Mouse (Mus musculus): ENCODE measurements around the gene Rabgef1. TPM values are rescaled to one million over a fixed set of nuclear protein-coding genes. Genes with fewer than 3 reads are reported as not detected.

Rabgef1 gene
- polyA plus RNA-seq, 1 experiment from 2014 or later: 25.1 TPM

DNA sequence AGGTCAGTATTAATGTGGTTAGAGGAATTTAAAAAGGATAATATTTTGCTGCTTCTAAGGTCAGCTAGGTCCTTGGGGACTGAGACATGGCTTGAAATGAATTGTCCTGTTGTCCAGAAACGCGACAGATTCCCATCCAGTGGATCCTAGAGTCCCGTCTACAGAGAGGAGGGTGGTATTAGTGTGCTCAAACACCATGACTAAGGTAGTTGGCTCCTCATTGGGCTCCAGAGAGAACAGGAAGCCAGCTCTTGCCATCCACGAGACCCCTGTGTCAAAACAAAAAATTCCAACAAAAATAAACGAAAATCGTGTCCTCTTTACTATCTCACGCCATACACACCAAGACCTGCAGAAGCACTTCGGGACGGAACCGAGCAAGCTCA lies 50.2 kb downstream of the Rabgef1 start:
- 1% methylated on average over 10 of the region's 10 CpGs for WGBS

DNA sequence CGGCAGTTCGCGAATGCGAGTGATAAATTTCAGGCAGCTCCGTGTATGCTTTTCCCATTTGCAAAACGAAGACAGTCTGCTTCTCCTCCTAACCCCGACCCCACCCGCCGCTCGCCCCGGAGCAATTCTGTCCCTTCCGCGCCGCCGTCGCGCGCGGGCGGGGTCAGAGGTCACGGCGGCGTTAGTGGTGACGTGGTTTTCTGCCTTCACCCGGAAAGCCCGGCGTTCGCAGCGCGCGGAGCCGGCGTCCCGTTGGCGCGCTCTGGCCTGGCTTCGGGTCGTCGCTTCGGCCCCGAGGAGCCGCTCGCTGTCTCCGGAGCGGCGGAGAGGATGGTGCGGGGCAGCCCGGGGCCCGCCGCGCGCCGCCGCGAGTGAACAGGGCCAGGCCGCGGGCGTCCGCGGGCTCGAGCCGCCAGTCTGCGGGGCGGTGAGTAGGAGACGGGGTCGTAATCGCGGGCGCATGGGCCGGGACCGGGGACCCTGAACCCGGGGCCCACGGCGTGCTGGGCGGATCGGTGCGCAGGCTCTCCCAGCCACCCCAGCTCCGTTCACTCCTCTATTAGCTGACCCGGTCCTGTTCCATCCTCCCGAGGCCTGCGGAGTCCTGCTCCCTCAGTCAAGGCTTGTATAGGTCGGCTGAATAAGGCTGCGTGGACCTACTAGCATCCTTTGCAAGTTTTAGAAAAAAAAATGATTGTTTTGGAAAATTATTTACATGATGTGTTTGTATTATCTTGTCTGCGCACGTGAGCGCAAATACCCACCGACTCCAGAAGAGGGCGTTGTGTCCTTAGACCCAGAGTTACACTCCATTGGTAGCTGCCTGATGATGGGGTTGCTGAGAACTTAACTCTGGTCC lies 50.8 kb downstream of the Rabgef1 start:
- Histone ChIP-seq H3K4me3 (ENCODE audit: low read depth, low read length) (peak overlapping the region; percentile 98), H3K27ac (replicated peaks; ENCODE audit: low read depth, low read length) (peak overlapping the region; percentile 76), H3K9me3 (replicated peaks; ENCODE audit: control insufficient read depth, low read length) (no peaks in the 10 kb centered on the region), H3K36me3 (replicated peaks; ENCODE audit: control insufficient read depth, insufficient read depth, low read depth, low read length) (no peaks in the 10 kb centered on the region), H3K4me2 (ENCODE audit: low read depth, low read length) (peak overlapping the region; percentile 51), H3K9ac (replicated peaks; ENCODE audit: low read length) (peak overlapping the region; percentile 97), H3K4me1 (ENCODE audit: control insufficient read depth, insufficient read depth, low read length) (no peaks in the 10 kb centered on the region), H3K27me3 (ENCODE audit: control insufficient read depth, insufficient read depth, low read length) (no peaks in the 10 kb centered on the region)
- ATAC-seq (replicated peaks; ENCODE audit: insufficient number of reproducible peaks, low FRiP score, low TSS enrichment, low read depth) (peak; percentile 84), DNase-seq (ENCODE audit: low spot score) (peak; percentile 91)
- under 1% methylated on average over 88 of the region's 88 CpGs for WGBS

More for the DNA sequence above, 50.2 kb downstream of the Rabgef1 start:
- DNase-seq (ENCODE audit: low spot score): no peak
- H3K27me3 ChIP-seq (ENCODE audit: control insufficient read depth, insufficient read depth, low read length): no peaks in the 10 kb centered on the region
- H3K9me3 ChIP-seq (replicated peaks; ENCODE audit: control insufficient read depth, low read length): no peaks in the 10 kb centered on the region
- H3K9ac ChIP-seq (replicated peaks; ENCODE audit: low read length): peak overlapping the region; percentile 97
- peak overlapping the region; percentile 76; the same call in 1 of the 2 replicates for H3K27ac ChIP-seq (replicated peaks; ENCODE audit: low read depth, low read length)
- H3K4me2 ChIP-seq (ENCODE audit: low read depth, low read length): peak overlapping the region; percentile 51
- no peak; the same call in 1 of the 2 replicates for ATAC-seq (replicated peaks; ENCODE audit: insufficient number of reproducible peaks, low FRiP score, low TSS enrichment, low read depth)
- peak overlapping the region; percentile 98 for H3K4me3 ChIP-seq (ENCODE audit: low read depth, low read length)
- H3K36me3 ChIP-seq (replicated peaks; ENCODE audit: control insufficient read depth, insufficient read depth, low read depth, low read length): no peaks in the 10 kb centered on the region
- H3K4me1 ChIP-seq (ENCODE audit: control insufficient read depth, insufficient read depth, low read length): no peaks in the 10 kb centered on the region

DNA sequence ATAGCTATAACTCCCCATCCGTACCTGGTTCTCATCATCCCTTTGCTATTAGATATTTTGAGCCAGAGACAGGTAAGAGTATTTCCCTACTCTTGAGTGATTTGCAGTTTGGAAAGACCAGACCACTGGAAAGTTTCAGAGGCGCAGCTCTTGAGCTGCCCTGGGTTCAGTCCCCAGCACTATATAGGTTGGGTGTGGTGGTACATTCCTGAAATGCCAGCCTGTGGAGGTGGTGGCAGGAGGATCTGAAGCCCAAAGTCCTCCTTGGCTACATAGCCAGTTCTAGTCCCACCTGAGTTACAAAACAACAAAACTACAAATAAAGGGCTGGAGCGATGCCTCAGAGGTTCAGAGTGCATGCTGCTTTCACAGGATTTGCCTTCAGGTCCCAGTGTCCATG lies 55.2 kb downstream of the Rabgef1 start:
- H3K27ac ChIP-seq (replicated peaks; ENCODE audit: low read depth, low read length): no peak overlapping the region
- WGBS: 95% methylated on average over 3 of the region's 3 CpGs
- H3K4me2 ChIP-seq (ENCODE audit: low read depth, low read length): no peak overlapping the region
- peaks cover 4% of the 10 kb centered on the region for H3K36me3 ChIP-seq (replicated peaks; ENCODE audit: control insufficient read depth, insufficient read depth, low read depth, low read length)
- H3K27me3 ChIP-seq (ENCODE audit: control insufficient read depth, insufficient read depth, low read length): no peaks in the 10 kb centered on the region
- H3K9ac ChIP-seq (replicated peaks; ENCODE audit: low read length): no peak overlapping the region
- no peaks in the 10 kb centered on the region for H3K4me1 ChIP-seq (ENCODE audit: control insufficient read depth, insufficient read depth, low read length)
- no peak for DNase-seq (ENCODE audit: low spot score)
- no peak overlapping the region for H3K4me3 ChIP-seq (ENCODE audit: low read depth, low read length)
- ATAC-seq (replicated peaks; ENCODE audit: insufficient number of reproducible peaks, low FRiP score, low TSS enrichment, low read depth): no peak
- no peaks in the 10 kb centered on the region for H3K9me3 ChIP-seq (replicated peaks; ENCODE audit: control insufficient read depth, low read length)

DNA sequence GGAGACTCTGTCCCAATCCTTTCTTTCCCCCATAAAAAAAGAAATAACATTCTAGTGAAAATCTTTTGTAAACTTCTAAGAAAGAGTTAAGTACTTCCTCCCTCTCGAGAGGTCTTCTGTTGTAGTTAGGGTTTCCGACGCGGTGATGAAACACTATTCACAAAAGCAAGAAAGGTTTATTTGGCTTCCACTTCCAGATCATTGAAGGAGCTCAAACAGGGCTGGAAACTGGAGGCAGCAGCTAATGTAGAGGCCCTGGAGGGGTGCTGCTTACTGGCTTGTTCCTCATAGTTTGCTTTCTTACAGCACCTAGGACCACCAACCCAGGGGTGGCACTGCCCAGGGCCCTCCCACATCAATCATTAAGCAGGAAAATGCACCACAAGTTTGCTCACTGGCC lies 56.5 kb downstream of the Rabgef1 start:
- H3K27me3 ChIP-seq (ENCODE audit: control insufficient read depth, insufficient read depth, low read length): no peaks in the 10 kb centered on the region
- WGBS: 83% methylated on average over 4 of the region's 4 CpGs
- ATAC-seq (replicated peaks; ENCODE audit: insufficient number of reproducible peaks, low FRiP score, low TSS enrichment, low read depth) (no peak), DNase-seq (ENCODE audit: low spot score) (no peak)
- H3K27ac ChIP-seq (replicated peaks; ENCODE audit: low read depth, low read length): no peak overlapping the region
- no peaks in the 10 kb centered on the region for H3K4me1 ChIP-seq (ENCODE audit: control insufficient read depth, insufficient read depth, low read length)
- H3K4me3 ChIP-seq (ENCODE audit: low read depth, low read length): no peak overlapping the region
- no peak overlapping the region for H3K4me2 ChIP-seq (ENCODE audit: low read depth, low read length)
- H3K36me3 ChIP-seq (replicated peaks; ENCODE audit: control insufficient read depth, insufficient read depth, low read depth, low read length): peaks cover 12% of the 10 kb centered on the region
- H3K9ac ChIP-seq (replicated peaks; ENCODE audit: low read length): no peak overlapping the region
- no peaks in the 10 kb centered on the region for H3K9me3 ChIP-seq (replicated peaks; ENCODE audit: control insufficient read depth, low read length)

DNA sequence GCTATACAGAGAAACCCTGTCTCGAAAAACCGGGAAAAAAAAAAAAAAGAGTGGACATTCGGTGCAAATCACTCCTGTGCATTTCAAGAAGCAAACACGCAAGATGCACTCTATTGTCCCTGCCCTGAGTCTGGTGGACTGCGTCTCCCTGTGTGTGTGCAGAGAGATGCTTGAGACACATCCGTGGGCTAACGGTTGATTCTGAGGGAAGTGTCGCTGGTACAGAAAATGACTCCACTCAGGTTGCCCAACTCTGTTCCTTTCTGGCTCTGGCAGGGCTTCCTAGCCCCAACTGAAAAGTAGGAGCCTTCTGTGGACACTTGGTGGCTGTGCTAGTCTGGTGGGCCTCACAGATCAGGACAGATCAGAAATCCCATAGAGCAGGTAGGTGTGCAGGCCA lies 64.7 kb downstream of the Rabgef1 start:
- Histone ChIP-seq H3K4me1 (ENCODE audit: control insufficient read depth, insufficient read depth, low read length) (no peaks in the 10 kb centered on the region), H3K36me3 (replicated peaks; ENCODE audit: control insufficient read depth, insufficient read depth, low read depth, low read length) (peaks cover 32% of the 10 kb centered on the region), H3K27ac (replicated peaks; ENCODE audit: low read depth, low read length) (no peak overlapping the region), H3K4me2 (ENCODE audit: low read depth, low read length) (no peak overlapping the region), H3K9me3 (replicated peaks; ENCODE audit: control insufficient read depth, low read length) (no peaks in the 10 kb centered on the region), H3K27me3 (ENCODE audit: control insufficient read depth, insufficient read depth, low read length) (no peaks in the 10 kb centered on the region), H3K9ac (replicated peaks; ENCODE audit: low read length) (no peak overlapping the region), H3K4me3 (ENCODE audit: low read depth, low read length) (no peak overlapping the region)
- WGBS: 91% methylated on average over 8 of the region's 8 CpGs
- no peak for DNase-seq (ENCODE audit: low spot score)
- ATAC-seq (replicated peaks; ENCODE audit: insufficient number of reproducible peaks, low FRiP score, low TSS enrichment, low read depth): no peak

DNA sequence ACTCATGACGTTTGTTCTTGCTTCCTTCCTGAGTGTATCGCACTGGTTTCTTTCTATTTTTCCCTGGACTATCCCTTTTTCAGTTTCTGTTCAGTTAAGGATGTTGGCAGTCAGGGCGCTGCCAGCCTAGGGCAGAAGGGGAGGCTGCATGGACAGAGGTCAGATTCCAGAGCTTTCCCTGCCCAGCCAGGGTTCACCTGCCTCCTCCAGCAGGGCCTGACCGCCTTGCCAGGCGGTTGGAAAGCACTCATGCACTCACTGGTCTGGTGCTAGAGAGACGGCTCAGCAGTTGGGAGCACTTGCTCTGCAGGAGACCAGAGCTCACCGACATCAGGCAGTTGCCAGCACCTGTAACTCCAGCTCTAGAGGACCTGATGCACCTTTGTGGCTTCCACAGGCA lies 67.6 kb downstream of the Rabgef1 start:
- no peaks in the 10 kb centered on the region for H3K9me3 ChIP-seq (replicated peaks; ENCODE audit: control insufficient read depth, low read length)

DNA sequence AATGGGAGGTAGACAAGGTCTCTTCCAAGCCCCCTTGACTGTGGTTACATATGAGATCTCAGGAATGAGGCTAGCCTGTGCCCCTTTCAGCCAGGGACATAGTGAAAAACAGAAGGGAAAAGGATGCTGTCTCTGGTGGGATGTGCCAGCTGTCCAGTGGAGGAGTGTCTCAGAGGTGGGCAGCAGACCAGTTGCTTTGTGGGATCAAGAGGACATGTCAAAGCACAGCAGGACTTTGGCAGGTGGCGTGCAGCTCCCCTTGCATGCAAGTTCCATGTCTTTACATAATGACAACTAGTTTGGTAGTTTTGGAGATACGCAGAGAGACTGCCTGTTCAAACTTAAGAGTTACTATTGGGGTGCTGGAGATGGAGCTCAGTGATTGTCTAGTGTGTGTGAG lies 68.3 kb downstream of the Rabgef1 start:
- Histone ChIP-seq H3K27me3 (ENCODE audit: control insufficient read depth, insufficient read depth, low read length) (no peaks in the 10 kb centered on the region), H3K4me3 (ENCODE audit: low read depth, low read length) (no peak overlapping the region), H3K36me3 (replicated peaks; ENCODE audit: control insufficient read depth, insufficient read depth, low read depth, low read length) (peaks cover 22% of the 10 kb centered on the region), H3K27ac (replicated peaks; ENCODE audit: low read depth, low read length) (no peak overlapping the region), H3K4me1 (ENCODE audit: control insufficient read depth, insufficient read depth, low read length) (no peaks in the 10 kb centered on the region), H3K9me3 (replicated peaks; ENCODE audit: control insufficient read depth, low read length) (no peaks in the 10 kb centered on the region), H3K4me2 (ENCODE audit: low read depth, low read length) (no peak overlapping the region), H3K9ac (replicated peaks; ENCODE audit: low read length) (no peak overlapping the region)
- ATAC-seq (replicated peaks; ENCODE audit: insufficient number of reproducible peaks, low FRiP score, low TSS enrichment, low read depth): no peak
- 91% methylated on average over 2 of the region's 2 CpGs for WGBS
- DNase-seq (ENCODE audit: low spot score): no peak

More for the DNA sequence above, 67.6 kb downstream of the Rabgef1 start:
- Histone ChIP-seq H3K27ac (replicated peaks; ENCODE audit: low read depth, low read length) (no peak overlapping the region), H3K4me1 (ENCODE audit: control insufficient read depth, insufficient read depth, low read length) (no peaks in the 10 kb centered on the region), H3K4me3 (ENCODE audit: low read depth, low read length) (no peak overlapping the region), H3K4me2 (ENCODE audit: low read depth, low read length) (no peak overlapping the region), H3K9ac (replicated peaks; ENCODE audit: low read length) (no peak overlapping the region), H3K27me3 (ENCODE audit: control insufficient read depth, insufficient read depth, low read length) (no peaks in the 10 kb centered on the region), H3K36me3 (replicated peaks; ENCODE audit: control insufficient read depth, insufficient read depth, low read depth, low read length) (peaks cover 21% of the 10 kb centered on the region)
- WGBS: 94% methylated on average over 7 of the region's 7 CpGs
- no peak for DNase-seq (ENCODE audit: low spot score)
- ATAC-seq (replicated peaks; ENCODE audit: insufficient number of reproducible peaks, low FRiP score, low TSS enrichment, low read depth): no peak

DNA sequence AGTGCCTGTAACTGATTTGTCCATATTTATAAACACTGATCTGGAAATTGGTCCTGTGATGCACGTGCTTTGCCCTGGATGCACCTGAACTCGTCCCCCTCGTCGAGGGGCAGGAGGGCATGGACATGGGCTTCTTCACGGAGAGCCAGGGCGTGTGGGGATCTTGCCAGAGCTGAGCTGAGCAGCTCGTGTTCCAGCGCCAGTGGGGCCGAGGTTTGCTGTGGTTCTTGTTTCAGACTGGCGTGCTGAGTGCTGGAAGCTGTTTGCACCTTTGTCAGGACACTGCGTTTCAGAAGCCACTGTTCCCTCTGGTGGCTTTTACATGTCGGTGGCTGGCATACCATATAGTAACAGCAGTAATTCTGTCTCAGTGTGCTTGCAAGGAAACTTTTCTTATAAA lies 69.8 kb downstream of the Rabgef1 start:
- no peaks in the 10 kb centered on the region for H3K27me3 ChIP-seq (ENCODE audit: control insufficient read depth, insufficient read depth, low read length)
- 89% methylated on average over 12 of the region's 12 CpGs for WGBS
- H3K9ac ChIP-seq (replicated peaks; ENCODE audit: low read length): no peak overlapping the region
- H3K4me3 ChIP-seq (ENCODE audit: low read depth, low read length): no peak overlapping the region
- H3K4me2 ChIP-seq (ENCODE audit: low read depth, low read length): no peak overlapping the region
- no peaks in the 10 kb centered on the region for H3K9me3 ChIP-seq (replicated peaks; ENCODE audit: control insufficient read depth, low read length)
- DNase-seq (ENCODE audit: low spot score) (no peak), ATAC-seq (replicated peaks; ENCODE audit: insufficient number of reproducible peaks, low FRiP score, low TSS enrichment, low read depth) (no peak)
- no peaks in the 10 kb centered on the region for H3K4me1 ChIP-seq (ENCODE audit: control insufficient read depth, insufficient read depth, low read length)
- H3K27ac ChIP-seq (replicated peaks; ENCODE audit: low read depth, low read length): no peak overlapping the region
- H3K36me3 ChIP-seq (replicated peaks; ENCODE audit: control insufficient read depth, insufficient read depth, low read depth, low read length): peaks cover 20% of the 10 kb centered on the region

All from embryonic facial prominence, embryonic 11.5 days (tissue).